Mouse (Mus musculus): ENCODE results near the gene Haus8. TPM values are rescaled to one million over a fixed set of nuclear protein-coding genes. Genes with fewer than 3 reads are reported as not detected.
"Not testable (repeated sequence)": the region's sequence is repeated elsewhere in the genome, so short reads cannot be mapped to it uniquely, and the experiment has no call there.

Haus8 gene
- polyA plus RNA-seq, 1 experiment from 2014 or later, result 67.9 TPM

GRCm38 (mm10) chr8:71242757-71243156 is 30.0 kb downstream of the Haus8 start:
- ATAC-seq, result no peak
- H3K27me3 ChIP-seq (ENCODE audit: control insufficient read depth, insufficient read depth, low read depth, low read length), result no peaks in the 10 kb centered on the region
- H3K4me1 ChIP-seq (ENCODE audit: control insufficient read depth, insufficient read depth, low read length), result no peaks in the 10 kb centered on the region
- H3K4me2 ChIP-seq (ENCODE audit: low read length), result no peak overlapping the region
- no peaks in the 10 kb centered on the region for H3K36me3 ChIP-seq (ENCODE audit: control insufficient read depth, insufficient read depth, low read length)
- WGBS, result 83% methylated on average over 2 of the region's 2 CpGs
- H3K4me3 ChIP-seq (ENCODE audit: low read depth, low read length), result no peak overlapping the region
- H3K9ac ChIP-seq (ENCODE audit: low read depth, low read length), result no peak overlapping the region
- H3K27ac ChIP-seq (ENCODE audit: low read length), result no peak overlapping the region
- no peaks in the 10 kb centered on the region for H3K9me3 ChIP-seq (replicated peaks; ENCODE audit: control insufficient read depth, low read length, poor library complexity, severe bottlenecking)

- H3K27ac ChIP-seq (ENCODE audit: low read length), result no peak overlapping the region
- no peaks in the 10 kb centered on the region for H3K36me3 ChIP-seq (ENCODE audit: control insufficient read depth, insufficient read depth, low read length)
- no peak overlapping the region for H3K4me2 ChIP-seq (ENCODE audit: low read length)
- 51% methylated on average over 2 of the region's 2 CpGs for whole genome bisulfite sequencing
- H3K9me3 ChIP-seq (replicated peaks; ENCODE audit: control insufficient read depth, low read length, poor library complexity, severe bottlenecking), result no peaks in the 10 kb centered on the region
- H3K4me1 ChIP-seq (ENCODE audit: control insufficient read depth, insufficient read depth, low read length), result no peaks in the 10 kb centered on the region
- H3K4me3 ChIP-seq (ENCODE audit: low read depth, low read length), result no peak overlapping the region
- no peak overlapping the region for H3K9ac ChIP-seq (ENCODE audit: low read depth, low read length)
- ATAC-seq, result no peak
- no peaks in the 10 kb centered on the region for H3K27me3 ChIP-seq (ENCODE audit: control insufficient read depth, insufficient read depth, low read depth, low read length)
These were observed 48.2 kb downstream of the Haus8 start for GRCm38 (mm10) chr8:71224560-71224959.

- ATAC-seq, result not testable (repeated sequence)
These were observed 58.5 kb downstream of the Haus8 start for GRCm38 (mm10) chr8:71214266-71214665.

GRCm38 (mm10) chr8:71205541-71205967 is 67.2 kb downstream of the Haus8 start:
- H3K4me3 ChIP-seq (ENCODE audit: low read depth, low read length); H3K9ac ChIP-seq (ENCODE audit: low read depth, low read length); H3K27me3 ChIP-seq (ENCODE audit: control insufficient read depth, insufficient read depth, low read depth, low read length); H3K4me1 ChIP-seq (ENCODE audit: control insufficient read depth, insufficient read depth, low read length); H3K27ac ChIP-seq (ENCODE audit: low read length); H3K36me3 ChIP-seq (ENCODE audit: control insufficient read depth, insufficient read depth, low read length); H3K9me3 ChIP-seq (replicated peaks; ENCODE audit: control insufficient read depth, low read length, poor library complexity, severe bottlenecking): not testable (repeated sequence)
- 12% methylated on average over 4 of the region's 11 CpGs for WGBS
- H3K4me2 ChIP-seq (ENCODE audit: low read length), result peak overlapping the region; percentile 33; the same call in 1 of the 2 replicates
- ATAC-seq, result peak; percentile 70

More at GRCm38 (mm10) chr8:71214266-71214665, 58.5 kb downstream of the Haus8 start:
- not testable (repeated sequence) for H3K9me3 ChIP-seq (replicated peaks; ENCODE audit: control insufficient read depth, low read length, poor library complexity, severe bottlenecking); H3K4me2 ChIP-seq (ENCODE audit: low read length); H3K27ac ChIP-seq (ENCODE audit: low read length); H3K9ac ChIP-seq (ENCODE audit: low read depth, low read length); H3K4me1 ChIP-seq (ENCODE audit: control insufficient read depth, insufficient read depth, low read length); H3K4me3 ChIP-seq (ENCODE audit: low read depth, low read length); H3K36me3 ChIP-seq (ENCODE audit: control insufficient read depth, insufficient read depth, low read length); H3K27me3 ChIP-seq (ENCODE audit: control insufficient read depth, insufficient read depth, low read depth, low read length)
- WGBS, result 83% methylated on average over 3 of the region's 5 CpGs

Other genes starting within 250 kb of the Haus8 start
- 15.5 and 17.2 TPM in 2 replicates for gene Myo9b, start 220 bp downstream of the Haus8 start, polyA plus RNA-seq (2015; fragmentation: Nextera tagmentation; extraction: Ambion mirVana)
- gene Use1, start 93.9 kb upstream of the Haus8 start, polyA plus RNA-seq (2015; fragmentation: Nextera tagmentation; extraction: Ambion mirVana), result 117 and 123 TPM in 2 replicates
- gene Ocel1, start 98.4 kb upstream of the Haus8 start, polyA plus RNA-seq (2015; fragmentation: Nextera tagmentation; extraction: Ambion mirVana), result 5.1 and 5.3 TPM in 2 replicates
- 19.8 and 20.1 TPM in 2 replicates for gene Nr2f6, start 109.0 kb upstream of the Haus8 start, polyA plus RNA-seq (2015; fragmentation: Nextera tagmentation; extraction: Ambion mirVana)
- gene Ushbp1, start 122.9 kb upstream of the Haus8 start, polyA plus RNA-seq (2015; fragmentation: Nextera tagmentation; extraction: Ambion mirVana), result 7.4 and 8.1 TPM in 2 replicates
- gene Babam1, start 123.9 kb upstream of the Haus8 start, polyA plus RNA-seq (2015; fragmentation: Nextera tagmentation; extraction: Ambion mirVana), result 89.8 and 91.0 TPM in 2 replicates
- gene Ankle1, start 133.1 kb upstream of the Haus8 start, polyA plus RNA-seq (2015; fragmentation: Nextera tagmentation; extraction: Ambion mirVana), result 4.0 and 5.1 TPM in 2 replicates
- gene Abhd8, start 190.7 kb upstream of the Haus8 start, polyA plus RNA-seq (2015; fragmentation: Nextera tagmentation; extraction: Ambion mirVana), result 176 TPM in 2 replicates
- gene Mrpl34, start 192.0 kb upstream of the Haus8 start, polyA plus RNA-seq (2015; fragmentation: Nextera tagmentation; extraction: Ambion mirVana), result 182 and 191 TPM in 2 replicates
- gene Dda1, start 196.3 kb upstream of the Haus8 start, polyA plus RNA-seq (2015; fragmentation: Nextera tagmentation; extraction: Ambion mirVana), result 224 and 231 TPM in 2 replicates
- 4.0 and 5.9 TPM in 2 replicates for gene Ano8, start 213.0 kb upstream of the Haus8 start, polyA plus RNA-seq (2015; fragmentation: Nextera tagmentation; extraction: Ambion mirVana)
- 11.8 and 12.5 TPM in 2 replicates for gene Gtpbp3, start 215.2 kb upstream of the Haus8 start, polyA plus RNA-seq (2015; fragmentation: Nextera tagmentation; extraction: Ambion mirVana)
- 5.7 and 6.5 TPM in 2 replicates for gene Plvap, start 238.8 kb upstream of the Haus8 start, polyA plus RNA-seq (2015; fragmentation: Nextera tagmentation; extraction: Ambion mirVana)

Measured in midbrain, embryonic 16.5 days (tissue).